Mouse (Mus musculus) C2C12 (cell line): ENCODE results near the gene Clec16a.

Source experiments
- CEBPB ChIP-seq: IDR thresholded peaks from one replicate; pipeline ENCODE4 v1.6.1; 2011; ENCODE audit warnings: low read depth, mild to moderate bottlenecking, control low read depth, moderate library complexity
- CTCF ChIP-seq: IDR thresholded peaks from one replicate; pipeline ENCODE4 v1.5.1; 2011; ENCODE audit not compliant: control insufficient read depth, insufficient read depth, insufficient read length
- MAX ChIP-seq: IDR thresholded peaks from one replicate; pipeline ENCODE4 v1.6.1; 2011; ENCODE audit warnings: mild to moderate bottlenecking, control low read depth
- MYOD1 ChIP-seq: IDR thresholded peaks from one replicate; pipeline ENCODE4 v1.6.1; 2011; ENCODE audit warnings: low read depth; ENCODE audit not compliant: control insufficient read depth, insufficient read length
- MYOG ChIP-seq: IDR thresholded peaks from one replicate; pipeline ENCODE4 v1.6.1; 2011; ENCODE audit not compliant: control insufficient read depth, insufficient read length; ENCODE audit errors: extremely low read depth
- USF1 ChIP-seq: IDR thresholded peaks from one replicate; pipeline ENCODE4 v1.6.1; 2011; ENCODE audit warnings: low read depth, mild to moderate bottlenecking, control low read depth, moderate library complexity

DNA sequence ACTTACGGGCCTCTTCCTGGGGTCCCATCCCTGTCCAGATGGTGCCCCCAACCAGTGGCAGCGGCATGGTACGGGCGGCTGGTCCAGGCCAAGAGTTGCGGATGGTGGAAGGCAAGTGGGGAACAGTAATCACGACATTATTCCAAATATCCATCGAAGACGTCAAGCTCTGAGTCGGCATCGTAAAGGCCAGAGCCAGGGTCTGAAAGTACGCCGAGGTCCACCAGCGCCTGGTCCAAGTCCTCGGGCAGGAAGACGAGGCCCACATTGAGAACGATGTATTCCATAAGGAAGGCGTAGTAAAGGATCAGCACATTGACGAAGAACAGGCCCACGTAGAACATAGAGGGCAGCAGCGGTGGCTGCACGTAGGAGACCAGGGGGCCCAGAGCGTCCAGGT is 2.9 kb upstream of the Clec16a start:
- TF ChIP-seq CTCF (no peak), MYOG (no peak), MAX (no peak), USF1 (no peak), MYOD1 (no peak), CEBPB (no peak)
